9 mouse cellular contexts compared by ENCODE assay signal in the genomic region with DNA sequence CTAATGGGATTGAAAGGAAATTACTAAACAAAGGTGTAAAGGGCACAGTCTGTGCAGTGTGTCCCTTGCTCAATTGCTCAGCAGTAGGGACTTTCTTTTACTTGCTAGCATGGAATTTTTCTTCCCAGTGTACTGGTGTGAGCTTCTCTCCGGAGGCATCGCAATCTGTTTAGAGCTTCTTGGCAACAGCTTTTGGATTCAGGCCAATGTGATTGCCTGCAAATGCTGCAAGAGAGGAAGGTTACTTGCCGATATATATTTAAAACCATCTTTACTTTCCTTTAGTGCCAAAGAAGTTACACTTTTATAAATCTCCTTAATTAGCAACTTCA. TPM values are rescaled to one million over a fixed set of nuclear protein-coding genes. Genes with fewer than 3 reads are reported as not detected.
DNase-seq lines count a peak whose midpoint lies in the region; ATAC-seq and TF ChIP-seq lines count a peak whose summit lies in the region.
"Had no signal": no experiment of that assay in that cellular context is flagged by ENCODE, and none has a peak within 500 bp of the region (broad histone marks: within the 10 kb centered on the region; RNA-seq: fewer than 3 reads in every experiment).

No protein-coding gene starts in this region.

- H3K9ac ChIP-seq in hindbrain, postnatal 0 days (replicated peaks; ENCODE audit: low read length), result no peak overlapping the region
- 0 out of 2 replicates have a peak overlapping the region, but pooled peaks have one; percentile 30 for H3K9ac ChIP-seq in midbrain, embryonic 16.5 days (ENCODE audit: low read depth, low read length)

- H3K4me1 ChIP-seq in hindbrain, postnatal 0 days (ENCODE audit: insufficient read depth, low read length), result peaks cover 18% of the 10 kb centered on the region
- peaks cover 42% of the 10 kb centered on the region for H3K4me1 ChIP-seq in midbrain, embryonic 16.5 days (ENCODE audit: control insufficient read depth, insufficient read depth, low read length)

- 19% methylated on average over 3 of the region's 3 CpGs for WGBS in hindbrain, postnatal 0 days
- WGBS in midbrain, embryonic 16.5 days, result 41% methylated on average over 3 of the region's 3 CpGs

- intact Hi-C loops in heart, postnatal 10 days (cut with DNase I), result no loop called here
- intact Hi-C loops in heart, postnatal 36 days (cut with DNase I), result no loop called here

- H3K4me3 ChIP-seq in hindbrain, postnatal 0 days (ENCODE audit: low read length), result no peak overlapping the region
- no peak overlapping the region for H3K4me3 ChIP-seq in midbrain, embryonic 16.5 days (ENCODE audit: low read depth, low read length)

- peak; percentile 10 to 22 for DNase-seq in heart, postnatal 10 days
- no peak for DNase-seq in heart, postnatal 36 days
- DNase-seq in brain, embryonic 18.5 days (ENCODE audit: low read depth, low spot score), result peak; percentile 76
- DNase-seq in hindbrain, postnatal 0 days (ENCODE audit: low spot score), result peak; percentile 88
- DNase-seq in gastrocnemius, postnatal 10 days, result no peak
- no peak for DNase-seq in urinary bladder, postnatal 4 days (ENCODE audit: low spot score in 2 of 2)
- DNase-seq in gastrocnemius, adult 18-20 months (ENCODE audit: low spot score), result no peak

- H3K4me2 ChIP-seq in hindbrain, postnatal 0 days (ENCODE audit: low read depth, low read length), result peak overlapping the region; percentile 44
- H3K4me2 ChIP-seq in midbrain, embryonic 16.5 days (ENCODE audit: low read length), result peak overlapping the region; percentile 12; the same call in 1 of the 2 replicates

- H3K27me3 ChIP-seq in hindbrain, postnatal 0 days (ENCODE audit: insufficient read depth, low read length), result no peaks in the 10 kb centered on the region
- no peaks in the 10 kb centered on the region for H3K27me3 ChIP-seq in midbrain, embryonic 16.5 days (ENCODE audit: control insufficient read depth, insufficient read depth, low read depth, low read length)
- H3K27me3 ChIP-seq: CH12.LX had no signal

- no peaks in the 10 kb centered on the region for H3K9me3 ChIP-seq in hindbrain, postnatal 0 days (ENCODE audit: low read length)
- H3K9me3 ChIP-seq in midbrain, embryonic 16.5 days (replicated peaks; ENCODE audit: control insufficient read depth, low read length, poor library complexity, severe bottlenecking), result no peaks in the 10 kb centered on the region

- no peak for TF ChIP-seq CTCF in hindbrain, postnatal 0 days (IDR thresholded peaks at IDR 0.05; ENCODE audit: low read depth)

- H3K27ac ChIP-seq in hindbrain, postnatal 0 days, result peak overlapping the region; percentile 74
- H3K27ac ChIP-seq in midbrain, embryonic 16.5 days (ENCODE audit: low read length), result peak overlapping the region; percentile 75

- ATAC-seq in hindbrain, postnatal 0 days, result peak; percentile 82
- ATAC-seq in midbrain, embryonic 16.5 days, result peak; percentile 82

- no peaks in the 10 kb centered on the region for H3K36me3 ChIP-seq in hindbrain, postnatal 0 days (ENCODE audit: insufficient read depth, low read length)
- no peaks in the 10 kb centered on the region for H3K36me3 ChIP-seq in midbrain, embryonic 16.5 days (ENCODE audit: control insufficient read depth, insufficient read depth, low read length)

RNA-seq across cellular contexts. Expression of a gene that starts 48.5 kb away (rescaled TPM):
- under 1 TPM; 0.47 to 0.89 TPM for total RNA-seq in heart, postnatal 10 days (2021)
- 1 to 10 TPM; 1.0 to 1.5 TPM for total RNA-seq in heart, postnatal 36 days (2021)
- total RNA-seq in hindbrain, postnatal 0 days (2014; rRNA removed), result 172 and 214 TPM in 2 replicates
- polyA plus RNA-seq in hindbrain, postnatal 0 days (2015; fragmentation: Nextera tagmentation; extraction: Ambion mirVana), result 154 and 157 TPM in 2 replicates
- polyA plus RNA-seq in midbrain, embryonic 16.5 days (2015; fragmentation: Nextera tagmentation; extraction: Ambion mirVana), result 178 and 202 TPM in 2 replicates
- total RNA-seq in gastrocnemius, postnatal 10 days (2021), result 1 to 10 TPM; 1.9 to 2.6 TPM
- under 1 TPM; 0.43 to 0.68 TPM for total RNA-seq in gastrocnemius, adult 18-20 months (2021)
- total RNA-seq: CH12.LX had no signal

Comparison
In these comparisons a context has a peak if more than half of its experiments do, and no peak if none do; other contexts are left out.
1. DNase-seq: peak in heart, postnatal 10 days (2 of 2), brain, embryonic 18.5 days (single experiment) and hindbrain, postnatal 0 days (single experiment); none in heart, postnatal 36 days (0 of 2), gastrocnemius, postnatal 10 days (single experiment), urinary bladder, postnatal 4 days (0 of 2) and gastrocnemius, adult 18-20 months (single experiment).
2. RNA of a gene that starts 48.5 kb away (total RNA-seq): 172 to 214 TPM in hindbrain, postnatal 0 days; 1.9 to 2.6 TPM in gastrocnemius, postnatal 10 days, 1.0 to 1.5 TPM in heart, postnatal 36 days, 0.47 to 0.89 TPM in heart, postnatal 10 days and 0.43 to 0.68 TPM in gastrocnemius, adult 18-20 months; every median in the first group is over 10 times any median in the second.